Mouse (Mus musculus) spleen, postnatal 36 days (tissue): ENCODE data around the gene Vezf1.
A peak's percentile ranks its signal among the peaks of the same experiment; 100 is the strongest.
"Not testable (repeated sequence)": the region's sequence is repeated elsewhere in the genome, so short reads cannot be mapped to it uniquely, and the experiment has no call there.

ENCODE experiments used
- DNase-seq, 2 experiments: peaks; one replicate each; pipeline ENCODE4 v3.0.0; 2022; ENCODE audit warnings: low spot score in 2 of 2, mixed read lengths in 1 of 2

Vezf1 gene

GRCm38 (mm10) chr11:88067586-88068410 is at the start of gene Vezf1:
TSS of gene Vezf1 (plus strand) at chr11:88068279.
- DNase-seq: peak; percentile 71 to 73

GRCm38 (mm10) chr11:88023933-88024332 is 44.1 kb upstream of the Vezf1 start:
- DNase-seq: no peak

- DNase-seq: no peak
Measured at GRCm38 (mm10) chr11:88027391-88028035, 40.6 kb upstream of the Vezf1 start.

- no peak for DNase-seq
Measured at GRCm38 (mm10) chr11:88028193-88028684, 39.8 kb upstream of the Vezf1 start.

- no peak for DNase-seq
Measured at GRCm38 (mm10) chr11:88030219-88030618, 37.9 kb upstream of the Vezf1 start.

- no peak for DNase-seq
Measured at GRCm38 (mm10) chr11:88030836-88031235, 37.2 kb upstream of the Vezf1 start.

- no peak for DNase-seq
Measured at GRCm38 (mm10) chr11:88031753-88032152, 36.3 kb upstream of the Vezf1 start.

GRCm38 (mm10) chr11:88035970-88036369 is 32.1 kb upstream of the Vezf1 start:
- no peak for DNase-seq

GRCm38 (mm10) chr11:88036761-88037251 is 31.3 kb upstream of the Vezf1 start:
- DNase-seq: no peak

GRCm38 (mm10) chr11:88037386-88037785 is 30.7 kb upstream of the Vezf1 start:
- DNase-seq: no peak

GRCm38 (mm10) chr11:88039066-88039465 is 29.0 kb upstream of the Vezf1 start:
- no peak for DNase-seq

- no peak for DNase-seq
Measured at GRCm38 (mm10) chr11:88044314-88044713, 23.8 kb upstream of the Vezf1 start.

- DNase-seq: not testable (repeated sequence)
Measured at GRCm38 (mm10) chr11:88045159-88045558, 22.9 kb upstream of the Vezf1 start.

GRCm38 (mm10) chr11:88045878-88046277 is 22.2 kb upstream of the Vezf1 start:
- DNase-seq: peak in 1 of 2 experiments; percentile 43

GRCm38 (mm10) chr11:88046323-88046937 is 21.6 kb upstream of the Vezf1 start:
- DNase-seq: peak in 1 of 2 experiments; percentile 32

GRCm38 (mm10) chr11:88046944-88047794 is 20.9 kb upstream of the Vezf1 start, which contains the start of gene Srsf1:
TSS of gene Srsf1 (plus strand) at chr11:88047373.
- DNase-seq: peak; percentile 97 to 98

GRCm38 (mm10) chr11:88047871-88048531 is 20.1 kb upstream of the Vezf1 start:
- DNase-seq: peak; percentile 69 to 71

- peak in 1 of 2 experiments; percentile 13 for DNase-seq
Measured at GRCm38 (mm10) chr11:88048961-88049670, 19.0 kb upstream of the Vezf1 start.

- peak in 1 of 2 experiments; percentile 13 for DNase-seq
Measured at GRCm38 (mm10) chr11:88049732-88050131, 18.3 kb upstream of the Vezf1 start.

- DNase-seq: no peak
Measured at GRCm38 (mm10) chr11:88052638-88053037, 15.4 kb upstream of the Vezf1 start.
